Mouse (Mus musculus) ES-Bruce4 (cell line): ENCODE measurements at regions not wholly inside any gene's neighbourhood (a gene's known extent, or its start where the extent isn't known, plus 50 kb on each side); places are given as distances from the start of the nearest gene placed in this dataset.

Experiments
- EP300 ChIP-seq: IDR thresholded peaks from 2 replicates; pipeline ENCODE4 v1.6.1; 2011; ENCODE audit warnings: low read depth, low read length; ENCODE audit not compliant: insufficient read depth
- POLR2A ChIP-seq: IDR thresholded peaks from one replicate; pipeline ENCODE4 v1.8.1; 2011; ENCODE audit warnings: low read length; ENCODE audit not compliant: insufficient read depth

GRCm38 (mm10) chr1:61300491-61300890, 322.8 kb downstream of the Icos start:
- TF ChIP-seq POLR2A: no peak
- TF ChIP-seq EP300: no peak
